Mouse (Mus musculus) T-helper 2 cell (primary cell): ENCODE results near the gene Zfp507.

Experiments
- in situ Hi-C: fragments of 300-600 bp; cut with MboI, MseI; formaldehyde crosslinking; loops from one replicate; pipeline ENCODE4 v1.15.1; 2025; ENCODE audit warnings: high pct_unique_total_duplicates

Gene Zfp507

DNA sequence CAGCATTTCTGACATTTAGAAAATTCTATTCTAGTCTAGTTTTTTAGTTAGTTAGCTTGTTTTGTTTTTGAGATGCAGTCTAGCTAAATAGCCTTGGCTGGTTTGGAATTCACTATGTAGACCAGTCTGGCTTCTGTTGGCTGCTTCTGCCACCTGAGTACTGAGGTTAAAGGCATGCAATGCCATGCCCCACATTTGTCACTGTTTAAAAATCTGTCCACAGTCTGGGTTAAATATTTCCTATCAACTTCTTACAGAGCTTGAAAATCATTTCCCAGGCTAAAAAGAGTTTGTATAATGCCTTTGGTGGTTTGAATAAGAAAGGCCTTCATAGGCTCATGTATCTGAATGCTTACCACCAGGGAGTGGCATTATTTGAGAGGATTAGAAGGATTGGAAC lies 63.9 kb downstream of the Zfp507 start:
- in situ Hi-C loops: no loop called here

DNA sequence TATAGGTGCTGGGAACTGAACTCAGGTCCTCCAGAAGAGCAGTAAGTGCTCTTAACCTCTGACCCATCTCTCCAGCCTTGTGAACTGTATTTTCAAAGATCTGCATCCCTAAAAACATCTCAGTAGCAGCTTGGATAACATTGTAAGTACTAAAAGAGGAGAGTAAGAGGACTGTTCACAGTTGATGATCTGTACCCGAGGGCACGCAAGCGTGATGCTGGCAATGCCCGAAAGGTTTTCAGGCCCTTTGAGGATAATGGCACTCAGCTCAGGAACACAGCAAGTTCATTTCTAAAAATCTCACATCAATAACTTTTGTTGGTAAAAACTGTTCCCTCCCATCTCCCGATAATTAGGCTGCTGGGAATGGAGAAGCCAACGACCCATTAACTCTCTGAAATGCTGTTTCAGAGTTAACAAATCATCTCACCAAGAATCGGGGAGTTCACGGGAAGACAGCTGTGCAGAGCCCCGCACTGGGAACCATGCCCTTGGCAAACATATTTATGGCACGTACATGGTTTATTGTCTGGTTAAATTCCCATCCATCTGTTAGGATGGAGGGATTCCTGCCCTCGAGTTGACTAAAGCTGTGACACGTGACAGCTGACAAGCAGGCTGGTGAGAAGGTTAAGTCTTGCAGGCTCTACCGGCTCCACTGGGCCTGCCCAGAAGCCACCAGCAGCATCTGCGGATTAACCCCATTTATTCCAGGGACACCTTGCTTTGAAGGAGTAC lies 69.3 kb downstream of the Zfp507 start:
- in situ Hi-C loops: no loop called here

GRCm38 (mm10) chr7:35732585-35733059 lies 70.2 kb downstream of the Zfp507 start:
- in situ Hi-C loops: no loop called here

DNA sequence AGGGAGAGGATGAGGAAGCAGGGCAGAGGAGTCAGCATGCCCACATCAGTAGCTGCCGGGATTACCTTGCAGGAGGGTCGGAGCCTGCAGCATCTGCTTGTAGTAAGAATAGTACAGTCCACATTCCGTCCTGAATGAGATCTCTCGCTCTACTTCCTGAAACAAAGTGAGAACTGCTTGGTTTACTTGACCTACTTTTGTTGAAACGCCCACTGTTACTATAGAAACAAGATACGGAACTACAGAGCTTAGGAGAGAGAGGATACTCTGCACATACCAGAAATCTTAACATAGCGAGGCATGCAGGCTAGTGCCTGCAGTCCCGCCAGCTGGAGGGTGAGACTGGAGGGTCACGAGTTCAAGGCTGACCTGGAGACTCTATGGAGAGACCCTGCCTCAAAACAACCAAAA lies 73.2 kb downstream of the Zfp507 start:
- in situ Hi-C loops: no loop called here

- in situ Hi-C loops: no loop called here
Observed at GRCm38 (mm10) chr7:35728376-35728775, 74.4 kb downstream of the Zfp507 start.

DNA sequence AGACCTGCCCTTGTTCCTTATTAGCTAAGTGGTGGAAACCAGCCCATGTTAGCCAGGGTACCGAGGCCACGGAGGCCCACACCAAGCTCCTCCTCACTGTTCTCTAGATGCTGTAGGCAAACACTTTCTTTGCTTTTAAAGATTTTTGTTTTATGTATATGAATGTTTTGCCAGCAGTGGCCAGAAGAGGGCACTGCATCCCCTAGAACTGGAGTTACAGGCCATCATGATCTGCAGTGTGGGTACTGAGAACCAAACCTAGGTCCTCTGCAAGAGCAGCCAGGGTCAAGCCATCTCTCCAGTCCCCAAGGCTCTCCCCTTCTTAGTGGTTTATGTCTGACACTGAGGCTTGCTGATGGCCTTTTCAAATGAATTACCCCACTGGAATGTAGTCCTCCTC lies 79.8 kb downstream of the Zfp507 start:
- in situ Hi-C loops: no loop called here
